Mouse (Mus musculus): ENCODE measurements around the gene Grip1. TPM values are rescaled to one million over a fixed set of nuclear protein-coding genes. Genes with fewer than 3 reads are reported as not detected.

Grip1 gene
- polyA plus RNA-seq, 1 experiment from 2014 or later: 1.2 TPM

DNA sequence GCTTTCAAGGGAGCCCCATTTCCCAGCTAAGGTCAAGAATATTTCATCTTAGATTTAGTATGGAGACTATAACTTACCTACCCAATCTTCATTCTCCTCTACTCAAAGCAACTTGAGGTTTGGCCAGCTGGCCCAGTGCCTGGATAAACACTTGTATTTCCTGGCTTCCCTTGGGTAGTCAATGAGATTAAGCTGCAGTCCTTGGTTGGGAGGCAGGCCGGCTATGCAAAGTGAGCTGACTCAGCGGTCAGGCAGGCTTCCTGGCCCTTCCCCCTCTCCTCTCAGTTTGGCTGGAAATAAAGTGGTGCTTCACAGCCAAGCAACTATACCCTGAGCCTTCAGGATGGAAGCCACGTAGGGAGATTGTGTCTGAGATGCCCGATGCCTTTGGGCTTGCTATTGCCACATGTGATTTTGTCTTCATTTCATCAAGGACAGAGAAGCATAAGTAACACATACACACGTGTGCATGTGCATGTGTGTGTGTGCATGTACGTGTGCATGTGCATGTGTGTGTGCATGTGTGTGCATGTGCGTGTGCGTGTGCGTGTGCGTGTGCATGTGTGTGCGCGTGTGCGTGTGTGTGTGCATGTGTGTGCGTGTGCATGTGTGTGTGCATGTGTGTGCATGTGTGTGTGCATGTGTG lies 161.7 kb downstream of the Grip1 start:
- 69% methylated on average over 14 of the region's 14 CpGs for WGBS
- no peak overlapping the region for H3K27ac ChIP-seq (ENCODE audit: low read length)

DNA sequence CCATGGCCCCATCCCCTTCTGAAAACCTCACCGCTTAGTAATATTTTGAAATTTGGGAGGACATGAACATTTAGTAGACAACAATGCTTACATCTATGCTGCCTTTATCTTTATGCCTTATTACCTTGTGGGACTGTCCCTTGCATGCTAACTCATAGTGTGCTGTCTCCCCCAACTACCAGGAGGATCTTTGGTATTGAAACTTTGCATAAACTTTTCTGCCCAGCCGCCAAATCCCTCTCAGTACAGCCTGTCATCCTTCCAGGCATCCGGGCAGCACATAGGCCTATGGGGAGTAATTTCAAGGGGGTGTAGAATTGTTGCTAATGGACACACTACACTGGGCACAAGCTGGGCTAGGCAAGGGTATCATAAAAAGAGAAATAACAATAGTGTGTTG lies 162.4 kb downstream of the Grip1 start:
- H3K4me3 ChIP-seq (ENCODE audit: low read length): no peak overlapping the region
- peaks cover 4% of the 10 kb centered on the region; the same call in 1 of the 2 replicates for H3K4me1 ChIP-seq (ENCODE audit: control insufficient read depth, insufficient read depth, low read length)
- H3K27ac ChIP-seq (ENCODE audit: low read length): no peak overlapping the region
- WGBS: 80% methylated on average over 3 of the region's 3 CpGs
- no peaks in the 10 kb centered on the region for H3K36me3 ChIP-seq (ENCODE audit: control insufficient read depth, insufficient read depth, low read length)
- ATAC-seq: no peak
- H3K4me2 ChIP-seq (ENCODE audit: low read depth, low read length): no peak overlapping the region
- no peaks in the 10 kb centered on the region for H3K9me3 ChIP-seq (ENCODE audit: control insufficient read depth, low read length)
- H3K9ac ChIP-seq (ENCODE audit: low read depth, low read length): no peak overlapping the region
- H3K27me3 ChIP-seq (replicated peaks; ENCODE audit: control insufficient read depth, insufficient read depth, low read length): no peaks in the 10 kb centered on the region

More for the DNA sequence above, 161.7 kb downstream of the Grip1 start:
- H3K9ac ChIP-seq (ENCODE audit: low read depth, low read length): no peak overlapping the region
- H3K4me3 ChIP-seq (ENCODE audit: low read length): no peak overlapping the region
- peaks cover 4% of the 10 kb centered on the region; the same call in 1 of the 2 replicates for H3K4me1 ChIP-seq (ENCODE audit: control insufficient read depth, insufficient read depth, low read length)
- H3K4me2 ChIP-seq (ENCODE audit: low read depth, low read length): no peak overlapping the region
- no peaks in the 10 kb centered on the region for H3K36me3 ChIP-seq (ENCODE audit: control insufficient read depth, insufficient read depth, low read length)
- peak; percentile 93 for ATAC-seq
- H3K9me3 ChIP-seq (ENCODE audit: control insufficient read depth, low read length): no peaks in the 10 kb centered on the region
- H3K27me3 ChIP-seq (replicated peaks; ENCODE audit: control insufficient read depth, insufficient read depth, low read length): no peaks in the 10 kb centered on the region

DNA sequence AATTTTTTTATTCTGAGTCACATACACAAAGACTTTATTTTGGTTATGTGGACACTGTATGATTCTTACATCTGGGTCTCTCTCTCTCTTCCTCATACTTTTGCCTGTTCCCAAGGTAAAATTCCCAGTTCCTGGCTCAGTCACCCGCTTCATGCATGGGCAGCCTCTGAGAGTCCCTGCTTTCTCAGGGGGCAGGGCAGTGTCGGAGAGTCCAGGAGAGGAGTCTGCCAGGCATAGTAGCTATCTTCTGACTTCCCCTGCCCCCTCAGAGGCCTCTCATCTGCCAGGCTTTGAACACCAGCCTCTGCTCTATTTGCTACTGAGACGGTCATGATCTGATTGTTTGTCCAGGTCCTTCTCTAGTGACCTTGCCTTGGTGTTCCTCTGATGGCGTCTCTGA lies 175.0 kb downstream of the Grip1 start:
- H3K4me1 ChIP-seq (ENCODE audit: control insufficient read depth, insufficient read depth, low read length): no peaks in the 10 kb centered on the region
- no peak overlapping the region for H3K27ac ChIP-seq (ENCODE audit: low read length)
- H3K9me3 ChIP-seq (ENCODE audit: control insufficient read depth, low read length): no peaks in the 10 kb centered on the region
- no peaks in the 10 kb centered on the region for H3K27me3 ChIP-seq (replicated peaks; ENCODE audit: control insufficient read depth, insufficient read depth, low read length)
- H3K9ac ChIP-seq (ENCODE audit: low read depth, low read length): no peak overlapping the region
- H3K4me3 ChIP-seq (ENCODE audit: low read length): no peak overlapping the region
- H3K4me2 ChIP-seq (ENCODE audit: low read depth, low read length): no peak overlapping the region
- 66% methylated on average over 4 of the region's 4 CpGs for WGBS
- ATAC-seq: no peak
- H3K36me3 ChIP-seq (ENCODE audit: control insufficient read depth, insufficient read depth, low read length): no peaks in the 10 kb centered on the region

DNA sequence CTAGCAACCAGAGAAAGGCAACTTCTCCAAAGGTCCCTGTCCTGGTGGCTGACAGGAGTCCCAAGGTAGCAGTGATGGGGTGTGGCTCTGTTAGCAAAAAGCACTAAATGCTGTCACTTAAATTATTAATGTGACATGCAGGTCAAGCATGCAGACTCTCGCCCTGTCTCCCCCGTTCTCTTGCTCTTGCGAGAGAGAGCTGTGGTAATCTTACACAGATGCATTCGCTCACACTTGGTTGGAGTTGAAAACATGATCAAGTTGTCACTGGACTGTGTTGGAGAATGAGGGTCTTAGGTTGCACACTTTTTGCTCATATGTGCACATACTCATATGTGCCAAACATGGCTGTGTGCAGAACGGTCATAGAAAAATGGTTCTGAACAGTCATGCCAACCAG lies 176.8 kb downstream of the Grip1 start:
- Histone ChIP-seq H3K27me3 (replicated peaks; ENCODE audit: control insufficient read depth, insufficient read depth, low read length) (no peaks in the 10 kb centered on the region), H3K36me3 (ENCODE audit: control insufficient read depth, insufficient read depth, low read length) (no peaks in the 10 kb centered on the region), H3K9me3 (ENCODE audit: control insufficient read depth, low read length) (no peaks in the 10 kb centered on the region), H3K27ac (ENCODE audit: low read length) (no peak overlapping the region), H3K4me1 (ENCODE audit: control insufficient read depth, insufficient read depth, low read length) (no peaks in the 10 kb centered on the region), H3K4me2 (ENCODE audit: low read depth, low read length) (no peak overlapping the region), H3K9ac (ENCODE audit: low read depth, low read length) (no peak overlapping the region), H3K4me3 (ENCODE audit: low read length) (no peak overlapping the region)
- WGBS: 92% methylated on average over 5 of the region's 5 CpGs
- ATAC-seq: no peak

DNA sequence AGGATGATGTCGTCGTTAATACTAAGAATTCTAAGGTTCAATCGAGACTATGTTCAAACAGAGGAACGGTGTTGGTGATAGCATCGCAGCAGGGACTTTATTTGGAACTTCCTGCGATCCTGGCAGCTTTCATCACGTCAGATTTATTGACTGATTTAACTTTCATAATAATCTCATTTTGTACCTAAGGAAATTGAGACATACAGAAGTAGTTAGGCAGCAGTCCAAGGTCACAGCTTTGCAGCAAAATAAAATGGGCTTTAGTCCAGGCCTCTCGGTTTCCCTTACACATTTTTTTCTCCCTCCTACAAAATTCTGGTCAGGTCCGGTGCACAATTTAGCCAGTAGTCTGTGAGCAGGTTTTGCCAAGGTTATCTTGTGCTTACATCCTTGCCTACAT lies 178.3 kb downstream of the Grip1 start:
- H3K27ac ChIP-seq (ENCODE audit: low read length): no peak overlapping the region
- no peaks in the 10 kb centered on the region for H3K36me3 ChIP-seq (ENCODE audit: control insufficient read depth, insufficient read depth, low read length)
- no peaks in the 10 kb centered on the region for H3K27me3 ChIP-seq (replicated peaks; ENCODE audit: control insufficient read depth, insufficient read depth, low read length)
- H3K4me2 ChIP-seq (ENCODE audit: low read depth, low read length): no peak overlapping the region
- no peak for ATAC-seq
- H3K9me3 ChIP-seq (ENCODE audit: control insufficient read depth, low read length): no peaks in the 10 kb centered on the region
- no peak overlapping the region for H3K4me3 ChIP-seq (ENCODE audit: low read length)
- H3K4me1 ChIP-seq (ENCODE audit: control insufficient read depth, insufficient read depth, low read length): no peaks in the 10 kb centered on the region
- 69% methylated on average over 9 of the region's 9 CpGs for WGBS
- no peak overlapping the region for H3K9ac ChIP-seq (ENCODE audit: low read depth, low read length)

- no peak overlapping the region for H3K9ac ChIP-seq (ENCODE audit: low read depth, low read length)
- H3K4me2 ChIP-seq (ENCODE audit: low read depth, low read length): no peak overlapping the region
- peak; percentile 85 for ATAC-seq
- 61% methylated on average over 6 of the region's 6 CpGs for WGBS
- H3K4me1 ChIP-seq (ENCODE audit: control insufficient read depth, insufficient read depth, low read length): no peaks in the 10 kb centered on the region
- no peaks in the 10 kb centered on the region for H3K36me3 ChIP-seq (ENCODE audit: control insufficient read depth, insufficient read depth, low read length)
- H3K9me3 ChIP-seq (ENCODE audit: control insufficient read depth, low read length): no peaks in the 10 kb centered on the region
- no peaks in the 10 kb centered on the region for H3K27me3 ChIP-seq (replicated peaks; ENCODE audit: control insufficient read depth, insufficient read depth, low read length)
- no peak overlapping the region for H3K27ac ChIP-seq (ENCODE audit: low read length)
- H3K4me3 ChIP-seq (ENCODE audit: low read length): peak overlapping the region; percentile 1; the same call in 1 of the 2 replicates
Observed at GRCm38 (mm10) chr10:119634544-119634943, 180.9 kb downstream of the Grip1 start.

DNA sequence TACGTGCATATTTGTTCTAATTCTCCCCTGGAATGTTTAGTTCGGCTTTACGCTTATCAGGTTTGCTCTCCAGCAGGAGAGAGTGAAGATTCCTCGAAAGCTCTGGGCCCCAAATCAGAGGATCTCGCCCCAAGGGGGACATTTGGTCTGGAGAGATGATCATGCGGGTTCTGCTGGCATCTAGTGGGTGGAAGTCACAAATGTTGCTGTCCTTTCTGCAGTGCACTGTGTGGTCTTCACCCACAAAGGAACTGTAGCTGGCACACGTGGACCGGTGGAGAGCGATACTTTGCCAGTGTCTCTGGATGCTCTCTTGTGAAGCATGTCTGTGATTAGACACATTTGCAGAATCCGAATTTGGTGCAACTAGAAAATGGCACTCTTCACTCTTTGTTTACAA lies 186.9 kb downstream of the Grip1 start:
- Histone ChIP-seq H3K9ac (ENCODE audit: low read depth, low read length) (no peak overlapping the region), H3K4me1 (ENCODE audit: control insufficient read depth, insufficient read depth, low read length) (no peaks in the 10 kb centered on the region), H3K27ac (ENCODE audit: low read length) (no peak overlapping the region), H3K27me3 (replicated peaks; ENCODE audit: control insufficient read depth, insufficient read depth, low read length) (no peaks in the 10 kb centered on the region), H3K36me3 (ENCODE audit: control insufficient read depth, insufficient read depth, low read length) (no peaks in the 10 kb centered on the region), H3K4me3 (ENCODE audit: low read length) (no peak overlapping the region), H3K9me3 (ENCODE audit: control insufficient read depth, low read length) (no peaks in the 10 kb centered on the region), H3K4me2 (ENCODE audit: low read depth, low read length) (no peak overlapping the region)
- no peak for ATAC-seq
- 72% methylated on average over 10 of the region's 10 CpGs for WGBS

DNA sequence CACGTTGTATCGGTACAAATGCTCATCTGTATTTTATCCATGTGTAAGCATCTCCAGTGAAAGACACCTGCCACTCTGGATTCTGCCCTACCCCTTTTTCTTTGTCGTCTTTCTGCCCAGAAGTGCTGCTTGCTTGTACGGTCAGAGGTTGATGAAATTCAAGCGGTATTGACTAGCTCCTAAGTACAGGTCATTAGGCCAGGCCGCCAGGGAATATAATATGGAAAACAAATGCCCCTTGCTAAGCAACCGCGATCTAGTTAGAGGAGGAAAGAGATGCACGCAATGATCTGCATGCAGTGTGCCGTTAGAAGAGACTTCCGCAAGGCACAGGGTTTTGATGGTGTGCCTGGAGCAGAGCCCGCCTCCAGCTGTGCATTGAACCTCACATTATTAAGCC lies 187.4 kb downstream of the Grip1 start:
- Histone ChIP-seq H3K36me3 (ENCODE audit: control insufficient read depth, insufficient read depth, low read length) (no peaks in the 10 kb centered on the region), H3K27me3 (replicated peaks; ENCODE audit: control insufficient read depth, insufficient read depth, low read length) (no peaks in the 10 kb centered on the region), H3K9ac (ENCODE audit: low read depth, low read length) (no peak overlapping the region), H3K9me3 (ENCODE audit: control insufficient read depth, low read length) (no peaks in the 10 kb centered on the region), H3K27ac (ENCODE audit: low read length) (no peak overlapping the region), H3K4me1 (ENCODE audit: control insufficient read depth, insufficient read depth, low read length) (no peaks in the 10 kb centered on the region), H3K4me2 (ENCODE audit: low read depth, low read length) (no peak overlapping the region), H3K4me3 (ENCODE audit: low read length) (no peak overlapping the region)
- no peak for ATAC-seq
- 69% methylated on average over 12 of the region's 12 CpGs for WGBS

GRCm38 (mm10) chr10:119644289-119644688 lies 190.7 kb downstream of the Grip1 start:
- Histone ChIP-seq H3K27ac (ENCODE audit: low read length) (no peak overlapping the region), H3K4me3 (ENCODE audit: low read length) (no peak overlapping the region), H3K9ac (ENCODE audit: low read depth, low read length) (no peak overlapping the region), H3K4me2 (ENCODE audit: low read depth, low read length) (no peak overlapping the region), H3K4me1 (ENCODE audit: control insufficient read depth, insufficient read depth, low read length) (no peaks in the 10 kb centered on the region), H3K36me3 (ENCODE audit: control insufficient read depth, insufficient read depth, low read length) (no peaks in the 10 kb centered on the region), H3K27me3 (replicated peaks; ENCODE audit: control insufficient read depth, insufficient read depth, low read length) (no peaks in the 10 kb centered on the region), H3K9me3 (ENCODE audit: control insufficient read depth, low read length) (no peaks in the 10 kb centered on the region)
- 54% methylated on average over 5 of the region's 5 CpGs for WGBS
- no peak for ATAC-seq

Measured in intestine, embryonic 16.5 days (tissue).